10 mouse cellular contexts compared by ENCODE assay signal in genomic region chr11:96968476-96968875, GRCm38 (mm10). TPM values are rescaled to one million over a fixed set of nuclear protein-coding genes. Genes with fewer than 3 reads are reported as not detected.
A peak's percentile ranks its signal among the peaks of the same experiment; 100 is the strongest.
DNase-seq lines count a peak whose midpoint lies in the region; ATAC-seq and TF ChIP-seq lines count a peak whose summit lies in the region.
"Had no signal": no experiment of that assay in that cellular context is flagged by ENCODE, and none has a peak within 500 bp of the region (broad histone marks: within the 10 kb centered on the region; RNA-seq: fewer than 3 reads in every experiment).

No protein-coding gene starts in this region.

- peaks cover 25% of the 10 kb centered on the region for H3K4me1 ChIP-seq in hindbrain, embryonic 15.5 days (replicated peaks)
- H3K4me1 ChIP-seq in hindbrain, embryonic 10.5 days (replicated peaks) = peaks cover 27% of the 10 kb centered on the region
- peaks cover 11 to 20% of the 10 kb centered on the region in 2 experiments for H3K4me1 ChIP-seq in ES-E14 (ENCODE audit: control insufficient read depth in 2 of 2, insufficient read depth in 2 of 2, low read length in 2 of 2, poor library complexity in 1 of 2)
- peaks cover 45% of the 10 kb centered on the region for H3K4me1 ChIP-seq in heart, adult 2 months (ENCODE audit: control insufficient read depth, insufficient read depth, low read length)
- H3K4me1 ChIP-seq in liver, embryonic 13.5 days (replicated peaks) = peaks cover 92% of the 10 kb centered on the region

- intact Hi-C loops in heart, adult 2 months (cut with DNase I) = loop anchor here (5.0 kb wide), 1 partner anchor 141 kb away; the partner anchor contains the start of gene Nfe2l1

- H3K27me3 ChIP-seq in hindbrain, embryonic 15.5 days = no peaks in the 10 kb centered on the region
- H3K27me3 ChIP-seq in hindbrain, embryonic 10.5 days (ENCODE audit: insufficient read depth, poor library complexity, severe bottlenecking) = no peaks in the 10 kb centered on the region
- H3K27me3 ChIP-seq in heart, adult 2 months (ENCODE audit: control insufficient read depth, insufficient read depth, low read length) = no peaks in the 10 kb centered on the region
- H3K27me3 ChIP-seq in liver, embryonic 13.5 days = no peaks in the 10 kb centered on the region
- H3K27me3 ChIP-seq: midbrain, embryonic 13.5 days had no signal

- H3K36me3 ChIP-seq in hindbrain, embryonic 15.5 days = no peaks in the 10 kb centered on the region
- peaks cover 19% of the 10 kb centered on the region for H3K36me3 ChIP-seq in hindbrain, embryonic 10.5 days
- peaks cover 3% of the 10 kb centered on the region; the same call in 1 of the 2 replicates for H3K36me3 ChIP-seq in ES-E14 (ENCODE audit: control insufficient read depth, insufficient read depth, low read length, poor library complexity, severe bottlenecking)
- peaks cover 6% of the 10 kb centered on the region for H3K36me3 ChIP-seq in heart, adult 2 months (ENCODE audit: control insufficient read depth, insufficient read depth, low read length)
- H3K36me3 ChIP-seq in liver, embryonic 13.5 days = peaks cover 24% of the 10 kb centered on the region
- H3K36me3 ChIP-seq: midbrain, embryonic 13.5 days had no signal

- in situ Hi-C loops in ES-E14 (cut with MboI; ENCODE audit: low sequenced_read_pairs in 2 of 2, unreplicated experiment in 2 of 2) = no loop called here

- TF ChIP-seq POLR2A in heart, adult 2 months (IDR thresholded peaks at IDR 0.05; ENCODE audit: insufficient read depth, low read depth, low read length) = no peak

- TF ChIP-seq EP300 in heart, adult 2 months (IDR thresholded peaks at IDR 0.05; ENCODE audit: insufficient read depth, low read depth, low read length) = no peak

- H3K9me3 ChIP-seq in hindbrain, embryonic 15.5 days = no peaks in the 10 kb centered on the region
- no peaks in the 10 kb centered on the region for H3K9me3 ChIP-seq in hindbrain, embryonic 10.5 days
- H3K9me3 ChIP-seq in ES-E14 (ENCODE audit: control insufficient read depth, insufficient read depth, low read depth, low read length) = no peaks in the 10 kb centered on the region
- H3K9me3 ChIP-seq in liver, embryonic 13.5 days (replicated peaks) = no peaks in the 10 kb centered on the region
- H3K9me3 ChIP-seq: midbrain, embryonic 13.5 days had no signal

- ATAC-seq in hindbrain, embryonic 15.5 days (ENCODE audit: low FRiP score, low read depth) = no peak
- ATAC-seq in liver, embryonic 13.5 days (ENCODE audit: low read depth) = peak; percentile 13; the same call in 1 of the 2 replicates
- no peak for ATAC-seq in cerebellum, adult (ENCODE audit: insufficient number of reproducible peaks, low FRiP score, low TSS enrichment)
- ATAC-seq: midbrain, embryonic 13.5 days had no signal

- no peak overlapping the region for H3K9ac ChIP-seq in hindbrain, embryonic 15.5 days
- peak overlapping the region; percentile 6; the same call in 1 of the 2 replicates for H3K9ac ChIP-seq in ES-E14 (ENCODE audit: insufficient read depth, low read depth, low read length, poor library complexity, severe bottlenecking)
- H3K9ac ChIP-seq in heart, adult 2 months (ENCODE audit: low read depth, low read length) = peak overlapping the region; percentile 51
- peak overlapping the region; percentile 64 for H3K9ac ChIP-seq in liver, embryonic 13.5 days
- H3K9ac ChIP-seq: midbrain, embryonic 13.5 days had no signal

- WGBS in hindbrain, embryonic 15.5 days = 78% methylated on average over 6 of the region's 6 CpGs
- 71% methylated on average over 6 of the region's 6 CpGs for WGBS in hindbrain, embryonic 10.5 days
- WGBS in heart, adult 2 months = 30% methylated on average over 6 of the region's 6 CpGs
- 50% methylated on average over 6 of the region's 6 CpGs for WGBS in liver, embryonic 13.5 days (ENCODE audit: insufficient replicate concordance)

- H3K27ac ChIP-seq in hindbrain, embryonic 15.5 days (replicated peaks) = 0 out of 2 replicates have a peak overlapping the region, but pooled peaks have one; percentile 53
- no peak overlapping the region for H3K27ac ChIP-seq in hindbrain, embryonic 10.5 days
- H3K27ac ChIP-seq in ES-E14 (ENCODE audit: insufficient read depth, low read depth, low read length, poor library complexity, severe bottlenecking) = no peak overlapping the region
- peak overlapping the region; percentile 94 for H3K27ac ChIP-seq in heart, adult 2 months
- H3K27ac ChIP-seq in liver, embryonic 13.5 days = peak overlapping the region; percentile 88
- H3K27ac ChIP-seq: midbrain, embryonic 13.5 days had no signal

- no peak for TF ChIP-seq CTCF in heart, adult 2 months (IDR thresholded peaks at IDR 0.05)

- H3K4me3 ChIP-seq in hindbrain, embryonic 15.5 days = no peak overlapping the region
- H3K4me3 ChIP-seq in hindbrain, embryonic 10.5 days = no peak overlapping the region
- no peak overlapping the region for H3K4me3 ChIP-seq in ES-E14 (ENCODE audit: insufficient read depth in 1 of 2, low read depth in 1 of 2, low read length in 2 of 2, poor library complexity in 1 of 2, severe bottlenecking in 1 of 2)
- H3K4me3 ChIP-seq in heart, adult 2 months = no peak overlapping the region; the same call in 1 of the 2 replicates
- peak overlapping the region; percentile 33; the same call in 1 of the 2 replicates for H3K4me3 ChIP-seq in liver, embryonic 13.5 days (replicated peaks)
- H3K4me3 ChIP-seq: midbrain, embryonic 13.5 days had no signal

- H3K79me2 ChIP-seq in heart, adult 2 months (replicated peaks; ENCODE audit: control insufficient read depth, insufficient read depth, low read length) = no peaks in the 10 kb centered on the region

- H3K4me2 ChIP-seq in hindbrain, embryonic 15.5 days = no peak overlapping the region
- H3K4me2 ChIP-seq in liver, embryonic 13.5 days = peak overlapping the region; percentile 64
- H3K4me2 ChIP-seq: midbrain, embryonic 13.5 days had no signal

- no peak for DNase-seq in hindbrain, embryonic 10.5 days (ENCODE audit: low spot score)
- no peak for DNase-seq in ES-E14 (ENCODE audit: low read depth, low spot score)
- peak; percentile 62 to 67 for DNase-seq in heart, adult 2 months
- no peak for DNase-seq in liver, embryonic 13.5 days
- no peak for DNase-seq in right cerebral cortex, postnatal 25 days
- DNase-seq in embryo, embryonic 9.5 days (ENCODE audit: extremely low spot score) = no peak
- DNase-seq: kidney, postnatal 25 days had no signal

TF ChIP-seq in ES-E14, 5 proteins besides CTCF, POLR2A, EP300 and RAD21:
- no peak for TF ChIP-seq CHD2 (IDR thresholded peaks at IDR 0.05; ENCODE audit: low read depth, low read length)
- TF ChIP-seq ZNF384 (IDR thresholded peaks at IDR 0.05; ENCODE audit: low read depth, low read length) = no peak
- no peak for TF ChIP-seq MAFK (IDR thresholded peaks at IDR 0.05; ENCODE audit: insufficient read depth, low read depth, low read length)
TF ChIP-seq in ES-E14: peak in this region for 0.

RNA-seq across cellular contexts. Expression of gene Sp2, which starts 14.3 kb away (rescaled TPM):
- polyA plus RNA-seq in hindbrain, embryonic 15.5 days (2015; fragmentation: Nextera tagmentation; extraction: Ambion mirVana) = 16.6 and 18.6 TPM in 2 replicates
- 29.5 and 31.4 TPM in 2 replicates for polyA plus RNA-seq in hindbrain, embryonic 10.5 days (2016; fragmentation: Nextera tagmentation; extraction: Ambion mirVana)
- 4.5 and 5.4 TPM in 2 replicates for total RNA-seq in ES-E14 (2012; rRNA removed)
- total RNA-seq in heart, adult 2 months (2021) = 10 to 100 TPM; 10.4 to 12.4 TPM
- polyA plus RNA-seq in heart, adult 2 months (2012; rRNA removed) = 10.3 and 12.3 TPM in 2 replicates
- 13.0 and 15.3 TPM in 2 replicates for polyA plus RNA-seq in liver, embryonic 13.5 days (2015; fragmentation: Nextera tagmentation; extraction: Ambion mirVana)

RNA-seq across cellular contexts. Expression of gene Pnpo, which starts 24.7 kb away (rescaled TPM):
- 30.4 and 32.5 TPM in 2 replicates for polyA plus RNA-seq in hindbrain, embryonic 15.5 days (2015; fragmentation: Nextera tagmentation; extraction: Ambion mirVana)
- polyA plus RNA-seq in hindbrain, embryonic 10.5 days (2016; fragmentation: Nextera tagmentation; extraction: Ambion mirVana) = 31.4 and 36.4 TPM in 2 replicates
- 24.0 and 27.7 TPM in 2 replicates for total RNA-seq in ES-E14 (2012; rRNA removed)
- 10 to 100 TPM; 12.9 to 13.0 TPM for total RNA-seq in heart, adult 2 months (2021)
- 21.3 and 22.0 TPM in 2 replicates for polyA plus RNA-seq in heart, adult 2 months (2012; rRNA removed)
- polyA plus RNA-seq in liver, embryonic 13.5 days (2015; fragmentation: Nextera tagmentation; extraction: Ambion mirVana) = 652 and 660 TPM in 2 replicates

RNA-seq across cellular contexts. Expression of gene Prr15l, which starts 40.6 kb away (rescaled TPM):
- polyA plus RNA-seq in hindbrain, embryonic 15.5 days (2015; fragmentation: Nextera tagmentation; extraction: Ambion mirVana) = 0.35 and 0.41 TPM in 2 replicates
- polyA plus RNA-seq in hindbrain, embryonic 10.5 days (2016; fragmentation: Nextera tagmentation; extraction: Ambion mirVana) = 0.37 and 0.75 TPM in 2 replicates
- 0.67 and 1.2 TPM in 2 replicates for total RNA-seq in ES-E14 (2012; rRNA removed)
- total RNA-seq in heart, adult 2 months (2021) = 1 to 10 TPM in 1 of 2 experiments, under 1 TPM in 1; 0.93 to 2.1 TPM
- polyA plus RNA-seq in heart, adult 2 months (2012; rRNA removed) = 0.70 and 2.5 TPM in 2 replicates
- 4.4 and 5.2 TPM in 2 replicates for polyA plus RNA-seq in liver, embryonic 13.5 days (2015; fragmentation: Nextera tagmentation; extraction: Ambion mirVana)
- polyA plus RNA-seq: midbrain, embryonic 13.5 days had no signal

RNA-seq across cellular contexts. Expression of gene Sp6, which starts 44.7 kb away (rescaled TPM):
- 0.43 and 0.62 TPM in 2 replicates for polyA plus RNA-seq in hindbrain, embryonic 15.5 days (2015; fragmentation: Nextera tagmentation; extraction: Ambion mirVana)
- polyA plus RNA-seq in hindbrain, embryonic 10.5 days (2016; fragmentation: Nextera tagmentation; extraction: Ambion mirVana) = 1.6 and 2.3 TPM in 2 replicates
- 3.2 and 5.0 TPM in 2 replicates for total RNA-seq in ES-E14 (2012; rRNA removed)
- total RNA-seq in heart, adult 2 months (2021) = under 1 TPM; 0.11 to 0.21 TPM
- 0.21 and 0.23 TPM in 2 replicates for polyA plus RNA-seq in heart, adult 2 months (2012; rRNA removed)
- polyA plus RNA-seq in liver, embryonic 13.5 days (2015; fragmentation: Nextera tagmentation; extraction: Ambion mirVana) = 0.05 and 0.08 TPM in 2 replicates

RNA-seq across cellular contexts. Expression of gene Cdk5rap3, which starts 52.2 kb away (rescaled TPM):
- 81.6 and 82.8 TPM in 2 replicates for polyA plus RNA-seq in hindbrain, embryonic 15.5 days (2015; fragmentation: Nextera tagmentation; extraction: Ambion mirVana)
- 112 and 124 TPM in 2 replicates for polyA plus RNA-seq in hindbrain, embryonic 10.5 days (2016; fragmentation: Nextera tagmentation; extraction: Ambion mirVana)
- 87.5 and 134 TPM in 2 replicates for total RNA-seq in ES-E14 (2012; rRNA removed)
- 10 to 100 TPM; 17.4 to 25.2 TPM for total RNA-seq in heart, adult 2 months (2021)
- 13.8 and 17.5 TPM in 2 replicates for polyA plus RNA-seq in heart, adult 2 months (2012; rRNA removed)
- polyA plus RNA-seq in liver, embryonic 13.5 days (2015; fragmentation: Nextera tagmentation; extraction: Ambion mirVana) = 39.6 and 44.4 TPM in 2 replicates

Comparison
In these comparisons a context has a peak if more than half of its experiments do, and no peak if none do; other contexts are left out.
1. H3K27ac ChIP-seq: peak in hindbrain, embryonic 15.5 days (single experiment), heart, adult 2 months (single experiment) and liver, embryonic 13.5 days (single experiment); none in hindbrain, embryonic 10.5 days (single experiment) and ES-E14 (single experiment).
2. DNase-seq: peak in heart, adult 2 months (2 of 2); none in hindbrain, embryonic 10.5 days (single experiment), ES-E14 (single experiment), liver, embryonic 13.5 days (single experiment), right cerebral cortex, postnatal 25 days (single experiment) and embryo, embryonic 9.5 days (single experiment).
3. RNA of gene Pnpo, which starts 24.7 kb away (polyA plus RNA-seq): 652 to 660 TPM in liver, embryonic 13.5 days; 31.4 to 36.4 TPM in hindbrain, embryonic 10.5 days, 30.4 to 32.5 TPM in hindbrain, embryonic 15.5 days and 21.3 to 22.0 TPM in heart, adult 2 months; every median in the first group is over 10 times any median in the second.